Mouse (Mus musculus) urinary bladder, postnatal 10 days (tissue): ENCODE results near the gene Vmn1r55.
"Not testable (repeated sequence)": the region's sequence is repeated elsewhere in the genome, so short reads cannot be mapped to it uniquely, and the experiment has no call there.

Experiments
- DNase-seq: peaks from one replicate; pipeline ENCODE4 v3.0.0; 2022; ENCODE audit warnings: low spot score

Vmn1r55 gene

DNA sequence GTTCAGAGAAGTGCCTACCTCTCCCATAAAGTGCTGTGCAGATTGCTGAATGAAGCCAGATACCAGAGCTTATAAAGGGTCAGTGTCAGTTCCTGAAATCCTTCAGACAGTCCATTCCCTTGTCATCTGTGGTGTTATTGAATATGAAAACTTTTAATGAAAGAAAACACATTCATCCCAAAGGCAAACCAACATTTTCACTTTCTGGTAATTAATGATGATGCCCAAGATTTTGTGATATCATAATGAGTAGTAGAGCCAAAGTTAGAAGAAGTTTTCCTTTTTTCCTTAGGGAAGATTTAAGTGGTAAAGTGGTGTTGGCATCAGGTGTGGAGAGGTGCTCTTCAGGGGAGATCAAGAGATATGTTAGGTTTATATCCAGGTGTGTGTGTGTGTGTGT, at the start of gene Vmn1r55:
TSS of gene Vmn1r55 (minus strand) at position 101 of the 400 bp plus-strand sequence.
- not testable (repeated sequence) for DNase-seq

DNA sequence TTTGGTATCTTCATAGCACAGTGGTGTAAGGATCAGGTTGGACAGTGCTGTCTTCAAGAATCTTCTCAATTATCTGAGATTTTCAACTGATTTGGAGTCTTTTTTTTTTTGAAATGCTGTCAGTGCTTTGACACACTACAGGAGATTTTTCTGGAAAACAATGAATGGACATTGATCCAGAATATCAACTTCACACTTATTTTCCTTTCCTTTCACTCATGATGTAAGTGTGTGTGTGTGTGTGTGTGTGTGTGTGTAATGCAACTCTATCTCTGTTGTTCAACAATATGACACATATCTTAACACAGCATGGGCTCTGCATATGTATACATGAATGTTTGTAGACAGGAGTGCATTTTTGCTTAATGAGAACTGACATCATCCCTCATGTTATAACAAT, 47.2 kb upstream of the Vmn1r55 start, which contains the start of gene Vmn1r56:
TSS of gene Vmn1r56 (minus strand) at position 101 of the 400 bp plus-strand sequence.
- not testable (repeated sequence) for DNase-seq

DNA sequence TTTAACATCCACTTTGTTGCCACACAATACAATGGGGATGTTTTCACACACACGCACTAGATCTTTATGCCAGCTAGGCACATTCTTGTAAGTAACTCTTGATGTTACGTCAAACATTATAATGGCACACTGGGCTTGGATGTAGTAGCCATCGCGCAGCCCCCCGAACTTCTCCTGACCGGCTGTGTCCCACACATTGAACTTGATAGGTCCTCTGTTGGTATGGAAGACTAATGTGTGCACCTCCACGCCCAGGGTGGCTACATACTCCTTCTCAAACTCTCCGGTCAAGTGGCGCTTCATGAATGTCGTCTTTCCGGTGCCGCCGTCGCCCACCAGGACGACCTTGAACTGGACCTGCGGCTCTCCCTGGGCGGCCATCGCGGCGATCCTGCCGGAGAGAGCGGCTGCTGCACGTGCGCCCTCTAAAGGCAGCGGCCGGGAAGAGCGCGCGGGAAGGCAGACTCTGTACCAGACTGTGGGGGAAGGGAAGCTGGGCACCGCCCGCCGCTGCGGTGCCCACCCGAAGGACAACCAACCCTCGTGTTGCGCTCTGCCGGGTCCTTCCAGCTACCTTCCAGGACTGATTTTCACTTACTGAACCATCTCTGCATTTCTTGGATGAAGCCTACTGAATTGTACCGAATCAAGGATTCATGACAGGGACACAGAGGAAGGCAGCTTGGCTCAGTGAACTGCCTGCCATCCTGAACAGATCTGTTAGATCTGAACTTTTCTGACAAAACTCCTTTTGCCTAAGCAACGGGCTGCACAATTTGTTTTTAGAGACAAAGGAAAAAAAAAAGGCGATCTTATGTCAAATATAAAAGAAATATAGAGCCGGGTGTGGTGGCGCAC, 23.7 kb downstream of the Vmn1r55 start, which contains the start of gene Rasl2-9:
TSS of gene Rasl2-9 (minus strand) at position 402 of the 858 bp plus-strand sequence.
- DNase-seq: no peak

DNA sequence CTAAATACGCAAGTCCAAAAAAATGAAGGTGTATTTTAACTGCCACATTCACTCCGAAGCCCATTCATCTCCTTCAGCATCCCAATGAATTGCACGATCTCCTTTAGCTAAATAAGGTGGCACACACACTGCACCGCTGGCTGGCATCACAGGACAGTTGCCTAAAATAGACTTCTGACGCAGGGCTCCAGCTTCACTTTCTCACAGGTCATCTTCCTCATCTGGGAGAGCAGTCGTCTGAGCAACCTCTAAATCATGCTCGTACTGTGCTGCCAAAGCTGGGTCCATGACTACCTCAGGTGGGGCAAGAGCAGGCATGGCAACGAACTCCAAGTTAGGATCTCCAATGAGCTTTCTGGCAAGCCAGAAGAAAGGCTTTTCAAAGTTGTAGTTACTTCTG, 24.4 kb downstream of the Vmn1r55 start:
- no peak for DNase-seq

DNA sequence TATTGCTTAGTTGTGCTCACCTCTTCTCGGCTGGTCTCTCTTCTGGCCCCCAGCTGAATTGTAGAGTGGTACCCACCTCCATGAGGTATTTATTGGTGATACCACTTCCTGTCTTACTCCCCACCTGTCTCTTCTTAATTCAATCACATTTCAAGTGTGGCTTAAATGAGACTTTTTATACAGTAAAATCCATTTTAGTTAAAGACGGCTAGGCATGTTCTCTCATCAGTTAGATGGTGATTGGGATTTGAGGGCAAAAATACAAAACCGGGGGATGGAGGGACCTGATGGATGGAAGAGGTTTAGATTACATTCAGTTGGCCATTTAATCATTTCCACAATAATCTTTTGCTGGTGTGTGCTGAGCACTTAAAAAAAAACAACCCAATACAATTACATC, 32.6 kb downstream of the Vmn1r55 start, which contains the start of gene Rfpl4:
TSS of gene Rfpl4 (minus strand) at position 101 of the 400 bp plus-strand sequence.
- no peak for DNase-seq

DNA sequence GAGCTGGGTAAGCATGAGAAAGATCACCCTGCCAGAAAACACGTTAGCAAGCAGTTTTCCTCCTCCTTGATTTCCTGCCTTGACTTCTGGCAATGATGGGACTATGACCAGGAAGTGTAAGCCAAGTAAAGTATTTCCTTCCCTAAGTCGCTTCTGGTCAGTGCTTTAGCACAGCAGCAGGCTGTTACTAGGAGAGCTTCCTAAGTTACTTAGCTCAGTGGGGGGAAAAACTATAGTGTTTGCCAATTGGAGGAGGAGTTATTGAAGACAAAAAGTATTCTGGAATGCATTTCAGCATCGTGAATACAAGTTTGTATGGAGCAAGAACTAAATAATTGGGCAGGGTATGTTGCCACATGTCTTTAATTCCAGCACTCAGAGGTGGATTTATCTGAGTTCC, 36.8 kb downstream of the Vmn1r55 start:
- no peak for DNase-seq

DNA sequence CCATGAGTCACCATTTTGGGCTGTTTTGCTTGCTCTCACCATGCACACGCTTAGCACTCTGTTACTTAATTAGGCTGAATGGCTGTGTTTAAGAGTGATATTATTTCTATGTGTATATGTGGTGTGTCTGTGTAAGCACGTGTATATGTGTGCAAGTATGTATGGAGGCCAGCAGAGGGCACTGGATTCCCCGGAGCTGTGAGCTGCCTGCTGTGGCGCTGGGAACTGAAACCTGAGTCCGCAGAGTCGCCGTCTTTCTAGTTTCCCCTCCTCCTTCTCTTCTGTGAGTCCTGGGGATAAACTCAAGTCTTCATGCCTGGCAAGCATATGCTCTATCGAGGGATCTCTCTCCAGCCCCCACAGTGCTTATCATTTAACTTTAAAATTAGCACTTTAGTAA, 40.2 kb downstream of the Vmn1r55 start:
- no peak for DNase-seq

DNA sequence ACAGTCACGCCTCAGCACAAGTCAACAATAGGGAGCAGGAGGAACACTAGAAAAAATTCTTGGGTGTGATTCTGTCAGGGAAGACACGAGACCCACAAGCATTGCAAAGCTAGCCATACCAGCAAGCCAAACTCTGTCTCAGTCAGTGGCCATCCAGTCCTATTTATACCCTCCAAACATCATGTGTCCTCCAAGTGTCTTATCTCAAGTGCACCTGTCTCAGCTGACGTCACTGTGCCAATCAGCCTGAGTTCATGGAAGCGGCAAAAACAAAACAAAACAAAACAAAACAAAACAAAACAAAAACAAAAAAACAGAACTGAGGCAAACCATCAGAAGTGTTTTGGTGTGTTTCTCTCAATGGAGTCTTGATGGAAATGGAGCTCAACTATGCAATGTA, 41.2 kb downstream of the Vmn1r55 start:
- no peak for DNase-seq

DNA sequence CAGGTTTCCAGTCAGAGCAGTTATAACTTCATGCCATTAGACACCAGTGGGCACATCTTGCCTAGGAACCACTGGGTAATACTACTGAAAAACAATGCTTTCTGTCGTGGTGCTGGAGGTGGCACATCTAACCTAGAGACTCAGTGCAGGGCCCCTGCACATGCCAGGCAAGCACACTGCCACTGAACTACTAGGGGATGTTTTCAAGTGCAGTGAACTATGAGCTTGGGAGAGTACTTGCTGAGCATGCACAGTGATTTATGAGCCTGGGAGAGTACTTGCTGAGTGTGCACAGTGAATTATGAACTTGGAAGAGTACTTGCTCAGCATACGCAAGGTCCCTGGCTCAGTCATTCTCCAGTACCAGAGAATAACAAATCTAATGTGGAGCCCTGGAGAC, 46.9 kb downstream of the Vmn1r55 start:
- no peak for DNase-seq

DNA sequence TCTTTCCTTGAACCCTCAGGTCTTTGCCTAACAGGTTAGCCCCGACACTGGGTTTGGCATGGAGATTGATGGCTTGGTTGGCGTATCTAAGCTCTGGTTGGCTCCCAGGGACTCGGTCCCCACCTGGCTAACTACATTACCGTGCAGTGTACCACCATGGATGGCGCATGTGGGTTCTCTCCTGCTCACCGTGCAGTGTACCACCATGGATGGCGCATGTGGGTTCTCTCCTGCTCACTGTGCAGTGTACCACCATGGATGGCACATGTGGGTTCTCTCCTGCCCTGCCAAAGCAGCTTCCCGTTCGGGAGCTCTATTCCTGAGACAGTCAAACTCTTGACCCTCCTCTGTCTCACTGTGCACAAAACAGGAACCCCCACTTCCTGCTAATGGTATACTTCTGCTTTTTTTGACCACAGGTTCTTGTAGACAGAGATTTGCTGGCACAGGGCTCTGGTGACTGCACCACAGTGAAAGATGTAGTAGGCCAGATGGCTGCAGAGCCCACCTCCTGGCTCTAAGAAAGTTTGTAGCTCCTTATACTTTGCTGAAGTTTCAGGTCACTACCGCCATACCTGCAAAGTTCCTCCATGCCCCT, 48.3 kb downstream of the Vmn1r55 start:
- no peak for DNase-seq

DNA sequence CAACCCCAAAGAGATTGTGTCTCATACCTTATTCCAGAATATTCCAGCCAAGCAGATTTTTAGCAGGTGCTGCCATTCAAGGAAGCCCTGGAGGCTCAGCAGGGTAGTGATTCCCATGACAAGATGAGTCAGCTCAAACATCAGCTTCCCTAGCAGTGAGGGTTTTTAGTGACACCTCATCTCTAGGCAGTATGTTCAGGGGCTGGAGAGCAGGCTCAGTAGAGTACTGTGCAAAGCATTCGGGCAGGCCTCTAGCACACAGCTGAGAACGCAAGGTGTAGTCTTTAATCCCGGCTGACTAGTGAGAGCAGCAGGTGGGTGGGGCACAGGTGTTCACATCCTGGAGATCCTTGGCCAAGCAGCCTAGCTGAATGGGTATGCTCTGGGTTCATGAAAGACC, 49.7 kb downstream of the Vmn1r55 start:
- no peak for DNase-seq

DNA sequence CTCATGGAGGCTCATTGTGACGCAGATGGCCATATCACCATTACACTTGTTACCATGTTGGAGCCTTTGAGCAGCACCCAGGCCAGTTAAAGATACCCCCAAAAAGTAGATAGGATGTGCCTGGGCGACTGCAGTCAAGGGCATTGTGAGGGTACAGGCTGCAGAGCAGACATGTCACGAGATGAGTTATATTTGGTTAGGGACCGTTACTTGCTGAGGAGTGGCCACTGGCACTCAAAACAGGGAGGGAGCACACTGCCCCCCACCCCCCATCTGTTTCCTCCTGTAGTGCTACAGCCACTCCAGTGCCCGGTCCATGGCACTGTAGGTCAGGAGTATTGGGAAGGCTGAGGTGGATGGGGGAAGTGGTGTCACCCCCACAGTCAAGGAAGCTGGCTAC, 50.7 kb downstream of the Vmn1r55 start:
- no peak for DNase-seq

DNA sequence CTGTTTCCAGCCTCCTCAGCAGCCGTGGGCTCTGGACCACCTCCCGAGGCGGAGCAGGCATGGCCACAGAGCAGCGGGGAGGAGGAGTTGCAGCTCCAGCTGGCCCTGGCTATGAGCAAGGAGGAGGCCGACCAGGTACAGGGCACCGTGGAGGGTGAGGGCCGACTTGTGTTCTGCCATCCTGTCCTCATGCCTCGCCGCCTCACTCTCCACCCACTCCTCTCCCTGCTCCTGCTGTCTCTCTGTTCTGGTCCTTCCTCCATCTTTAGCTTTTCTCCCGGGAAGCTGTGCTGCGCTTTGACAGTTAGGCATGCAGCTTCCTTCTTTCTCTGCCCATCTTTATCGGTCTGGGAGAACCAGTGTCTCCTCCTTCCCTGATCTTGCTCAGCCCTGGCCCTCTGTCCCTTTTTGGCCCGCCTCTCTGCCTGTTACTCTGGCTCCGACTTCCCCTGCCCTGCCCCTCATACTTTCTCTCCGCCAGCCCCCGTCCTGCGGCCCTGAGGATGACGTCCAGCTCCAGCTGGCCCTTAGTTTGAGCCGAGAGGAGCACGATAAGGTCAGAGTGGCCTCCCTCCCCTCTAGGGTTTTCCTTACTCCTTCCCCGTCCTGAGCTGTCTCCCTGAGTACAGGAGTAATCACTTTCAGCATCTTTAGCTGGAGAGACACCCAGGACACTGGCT, 56.5 kb downstream of the Vmn1r55 start:
- no peak for DNase-seq

DNA sequence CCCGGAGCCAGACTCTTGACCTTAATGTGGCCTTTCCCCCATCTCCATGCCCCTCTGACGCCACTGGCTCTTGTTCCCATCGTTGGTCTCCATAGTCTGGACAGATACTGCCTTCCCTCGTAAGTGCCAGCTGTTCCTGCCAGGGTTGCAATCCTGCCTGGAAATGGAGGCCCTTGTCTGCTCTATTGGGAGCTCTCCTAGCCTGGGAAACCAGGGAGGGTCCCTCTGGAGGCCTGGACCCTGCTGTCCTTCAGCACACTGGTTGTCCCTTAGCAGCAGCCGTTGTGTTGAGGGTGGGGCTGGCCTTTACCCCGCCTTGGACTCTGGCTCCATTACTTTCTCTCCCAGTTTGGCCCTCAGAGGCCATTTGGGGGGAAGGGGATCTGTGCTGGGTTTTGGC, 57.1 kb downstream of the Vmn1r55 start:
- DNase-seq: no peak

DNA sequence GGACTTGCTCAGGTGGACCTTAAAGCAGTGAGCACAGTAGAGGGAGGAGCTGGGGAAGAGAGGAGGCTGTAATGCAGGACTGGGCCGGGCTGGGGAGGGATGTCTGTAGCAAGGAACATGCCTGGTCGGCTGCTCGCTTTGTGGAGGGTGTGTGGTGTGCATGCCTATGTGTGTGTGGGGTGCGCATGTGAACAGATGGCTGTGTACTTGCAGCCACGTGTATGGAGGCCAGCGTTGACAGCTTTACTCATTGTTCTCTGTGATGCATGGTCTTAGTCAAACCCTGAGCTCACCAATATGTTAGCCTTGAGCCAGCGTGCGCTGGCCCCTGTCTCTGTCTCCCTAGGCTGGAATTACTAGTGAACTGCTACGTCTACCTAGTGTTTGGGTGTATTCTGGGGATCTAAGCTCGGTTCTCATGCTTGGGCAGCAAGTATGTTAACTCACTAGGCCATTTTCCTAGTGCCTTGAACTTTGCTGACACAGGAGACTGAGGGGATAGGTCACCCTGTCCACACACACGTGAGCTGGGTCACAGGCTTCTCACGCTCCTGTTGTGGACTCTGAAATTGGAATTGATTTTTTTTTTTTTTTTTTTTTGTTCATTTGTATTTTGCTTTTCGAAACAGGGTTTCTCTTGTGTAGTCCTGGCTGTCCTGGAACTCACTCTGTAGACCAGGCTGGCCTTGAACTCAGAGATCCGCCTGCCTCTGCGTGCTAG, 58.3 kb downstream of the Vmn1r55 start:
- DNase-seq: no peak

DNA sequence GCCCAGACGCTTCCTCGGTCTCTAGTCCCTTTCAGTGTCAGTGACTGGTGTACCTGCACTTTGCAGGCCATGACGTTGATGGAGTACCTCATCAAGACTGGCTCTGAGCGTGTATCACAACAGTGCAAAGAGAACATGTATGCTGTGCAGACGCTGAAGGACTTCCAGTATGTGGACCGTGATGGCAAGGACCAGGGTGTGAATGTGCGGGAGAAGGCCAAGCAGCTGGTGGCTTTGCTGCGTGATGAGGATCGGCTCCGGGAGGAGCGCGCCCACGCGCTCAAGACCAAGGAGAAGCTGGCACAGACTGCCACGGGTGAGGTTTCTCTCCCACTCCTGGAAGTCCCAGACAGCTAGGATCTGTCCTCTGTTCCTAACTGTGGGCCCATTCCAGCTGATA, 59.6 kb downstream of the Vmn1r55 start:
- DNase-seq: no peak

DNA sequence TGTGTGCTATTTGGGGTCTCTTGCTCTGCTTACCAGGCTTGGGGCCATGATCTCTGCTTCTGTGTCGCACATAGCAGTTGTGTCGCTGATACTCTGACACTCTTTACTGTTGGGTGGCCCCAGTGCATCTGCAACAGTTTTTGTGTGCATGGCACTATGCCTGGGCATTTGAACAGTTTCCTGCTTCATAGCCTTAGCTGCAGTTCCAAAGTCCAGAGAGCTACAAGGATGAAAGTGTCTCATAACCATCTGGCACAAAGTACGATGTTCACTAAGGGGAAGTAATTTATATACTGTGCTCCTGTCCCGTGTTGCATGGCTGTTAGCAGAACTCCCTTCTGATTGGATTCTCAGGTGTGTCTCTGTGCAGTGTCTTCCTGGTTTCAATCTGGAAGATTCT, 61.6 kb downstream of the Vmn1r55 start:
- DNase-seq: no peak

DNA sequence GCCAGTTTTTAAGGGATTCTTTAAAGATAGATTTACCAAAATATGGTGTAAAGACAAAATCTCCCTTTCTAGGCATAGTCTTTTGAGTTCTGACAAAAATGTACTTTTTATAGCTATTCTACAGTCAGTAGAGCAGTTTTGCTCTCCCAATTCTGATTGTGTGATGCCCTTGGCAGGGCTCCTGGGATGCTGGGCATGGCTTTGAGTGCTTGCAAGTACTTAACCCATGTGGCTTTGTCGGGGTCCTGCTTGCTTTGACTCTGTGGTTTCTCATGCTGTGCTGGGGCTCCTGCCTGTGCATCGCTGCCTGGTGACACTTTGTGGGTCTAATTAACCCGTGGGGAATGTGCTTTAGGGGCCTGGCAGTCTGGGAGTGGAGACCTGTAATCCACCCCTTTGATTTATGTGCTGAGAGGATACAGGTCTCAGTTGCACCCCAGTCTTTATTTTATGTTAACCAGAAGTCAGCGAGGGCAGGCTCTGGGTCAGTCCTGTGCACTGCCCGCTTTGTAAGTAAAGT, 62.5 kb downstream of the Vmn1r55 start:
- no peak for DNase-seq

DNA sequence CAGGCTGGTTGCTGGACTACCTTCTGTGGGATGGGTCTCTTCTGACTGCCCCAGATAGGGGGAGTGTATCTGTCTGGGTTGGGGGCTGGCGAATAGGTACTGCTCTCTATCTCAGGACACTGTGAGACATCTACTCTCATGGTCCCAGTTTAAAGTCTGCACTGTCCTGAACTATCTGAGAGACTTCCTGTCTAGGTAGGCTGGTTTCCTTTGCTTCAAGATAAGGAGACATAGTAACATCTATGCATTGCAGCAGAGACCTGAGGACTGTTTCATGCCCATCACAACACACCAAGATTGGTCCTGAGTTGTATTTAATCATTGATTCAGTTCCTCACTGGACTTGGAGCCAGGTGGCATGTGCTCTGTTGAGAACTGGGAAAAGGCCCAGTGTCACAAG, 64.0 kb downstream of the Vmn1r55 start:
- DNase-seq: no peak

DNA sequence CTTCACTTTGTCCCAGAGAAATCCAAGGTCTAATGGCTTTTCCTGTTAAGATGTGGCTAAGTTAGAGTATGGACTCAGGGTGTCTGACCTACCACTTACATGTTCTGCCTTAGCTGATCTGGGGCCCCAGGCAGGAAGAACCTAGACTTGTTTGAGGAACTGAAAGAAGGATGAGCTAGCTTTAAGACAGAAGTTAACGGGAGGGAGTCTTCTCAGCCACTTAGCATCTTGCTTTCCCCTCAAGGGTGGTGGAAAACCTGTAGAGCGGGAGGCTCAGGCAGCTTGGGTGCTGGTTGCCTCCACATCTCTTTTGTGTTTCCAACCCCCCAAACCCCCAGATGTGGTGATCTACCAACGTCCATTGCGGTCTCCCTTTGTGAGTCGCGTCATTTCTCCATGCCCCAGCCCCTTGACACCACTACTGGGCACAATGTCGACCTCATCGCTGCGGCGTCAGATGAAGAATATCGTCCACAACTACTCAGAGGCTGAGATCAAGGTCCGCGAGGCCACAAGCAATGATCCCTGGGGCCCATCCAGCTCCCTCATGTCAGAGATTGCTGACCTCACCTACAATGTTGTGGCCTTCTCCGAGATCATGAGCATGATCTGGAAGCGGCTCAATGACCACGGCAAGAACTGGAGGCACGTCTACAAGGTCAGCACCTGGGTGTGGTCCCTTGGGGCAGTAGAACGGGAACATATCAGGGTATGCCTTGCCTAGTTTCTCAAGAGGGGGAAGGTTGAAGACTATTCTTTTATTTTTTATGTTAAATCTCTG, 66.0 kb downstream of the Vmn1r55 start:
- no peak for DNase-seq

DNA sequence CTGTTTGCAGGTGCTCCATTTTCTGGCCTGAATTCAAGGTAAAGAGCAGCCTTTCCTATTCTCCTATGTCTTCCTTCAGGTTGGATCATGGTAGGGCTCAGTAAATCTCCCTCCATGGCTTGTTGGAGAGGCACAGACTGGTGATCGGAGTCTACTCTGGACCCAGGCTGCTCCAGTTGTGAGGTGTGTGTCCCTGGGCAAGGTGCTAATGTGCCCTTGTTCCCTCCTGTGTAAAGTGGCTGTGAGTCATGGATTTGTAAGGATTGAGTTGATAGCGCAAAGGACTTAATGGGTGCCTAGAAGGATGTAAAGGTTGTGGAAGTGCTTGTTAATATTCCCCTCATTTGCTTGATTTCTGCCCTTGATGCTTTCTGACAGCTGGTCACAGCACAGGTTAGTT, 67.5 kb downstream of the Vmn1r55 start:
- no peak for DNase-seq
